Mouse (Mus musculus): ENCODE results near the gene Pdlim5. TPM values are rescaled to one million over a fixed set of nuclear protein-coding genes. Genes with fewer than 3 reads are reported as not detected.

Gene Pdlim5
- polyA plus RNA-seq, 1 experiment: 10.6 TPM

GRCm38 (mm10) chr3:142338058-142338457 is 57.4 kb downstream of the Pdlim5 start:
- no peak for TF ChIP-seq CTCF (IDR thresholded peaks at IDR 0.05; ENCODE audit: control insufficient read depth, insufficient read depth, insufficient replicate concordance, low read depth, low read length)
- no peak overlapping the region for H3K27ac ChIP-seq (ENCODE audit: control insufficient read depth, insufficient read depth, low read depth, low read length)
- H3K4me3 ChIP-seq (ENCODE audit: control insufficient read depth, low read depth, low read length): no peak overlapping the region
- H3K36me3 ChIP-seq (ENCODE audit: control insufficient read depth, insufficient read depth, low read length): no peaks in the 10 kb centered on the region
- no peaks in the 10 kb centered on the region for H3K27me3 ChIP-seq (ENCODE audit: control insufficient read depth, insufficient read depth, low read length)
- H3K4me1 ChIP-seq (ENCODE audit: control insufficient read depth, insufficient read depth, low read length): no peaks in the 10 kb centered on the region

- Histone ChIP-seq H3K4me3 (ENCODE audit: control insufficient read depth, low read depth, low read length) (no peak overlapping the region), H3K36me3 (ENCODE audit: control insufficient read depth, insufficient read depth, low read length) (no peaks in the 10 kb centered on the region), H3K27ac (ENCODE audit: control insufficient read depth, insufficient read depth, low read depth, low read length) (no peak overlapping the region), H3K27me3 (ENCODE audit: control insufficient read depth, insufficient read depth, low read length) (no peaks in the 10 kb centered on the region), H3K4me1 (ENCODE audit: control insufficient read depth, insufficient read depth, low read length) (no peaks in the 10 kb centered on the region)
- TF ChIP-seq POLR2A (IDR thresholded peaks at IDR 0.05; ENCODE audit: control insufficient read depth, low read depth, low read length) (no peak), CTCF (IDR thresholded peaks at IDR 0.05; ENCODE audit: control insufficient read depth, insufficient read depth, insufficient replicate concordance, low read depth, low read length) (no peak)
Observed at GRCm38 (mm10) chr3:142334496-142334895, 61.0 kb downstream of the Pdlim5 start.

- TF ChIP-seq POLR2A (IDR thresholded peaks at IDR 0.05; ENCODE audit: control insufficient read depth, low read depth, low read length): no peak
- no peak for TF ChIP-seq CTCF (IDR thresholded peaks at IDR 0.05; ENCODE audit: control insufficient read depth, insufficient read depth, insufficient replicate concordance, low read depth, low read length)
- H3K4me1 ChIP-seq (ENCODE audit: control insufficient read depth, insufficient read depth, low read length): no peaks in the 10 kb centered on the region
- H3K36me3 ChIP-seq (ENCODE audit: control insufficient read depth, insufficient read depth, low read length): no peaks in the 10 kb centered on the region
- H3K27me3 ChIP-seq (ENCODE audit: control insufficient read depth, insufficient read depth, low read length): no peaks in the 10 kb centered on the region
- no peak overlapping the region for H3K4me3 ChIP-seq (ENCODE audit: control insufficient read depth, low read depth, low read length)
- H3K27ac ChIP-seq (ENCODE audit: control insufficient read depth, insufficient read depth, low read depth, low read length): no peak overlapping the region
Observed at GRCm38 (mm10) chr3:142333458-142333857, 62.0 kb downstream of the Pdlim5 start.

- TF ChIP-seq POLR2A (IDR thresholded peaks at IDR 0.05; ENCODE audit: control insufficient read depth, low read depth, low read length) (no peak), CTCF (IDR thresholded peaks at IDR 0.05; ENCODE audit: control insufficient read depth, insufficient read depth, insufficient replicate concordance, low read depth, low read length) (no peak)
- Histone ChIP-seq H3K27ac (ENCODE audit: control insufficient read depth, insufficient read depth, low read depth, low read length) (no peak overlapping the region), H3K36me3 (ENCODE audit: control insufficient read depth, insufficient read depth, low read length) (no peaks in the 10 kb centered on the region), H3K4me3 (ENCODE audit: control insufficient read depth, low read depth, low read length) (no peak overlapping the region), H3K27me3 (ENCODE audit: control insufficient read depth, insufficient read depth, low read length) (no peaks in the 10 kb centered on the region), H3K4me1 (ENCODE audit: control insufficient read depth, insufficient read depth, low read length) (no peaks in the 10 kb centered on the region)
Observed at GRCm38 (mm10) chr3:142332716-142333115, 62.8 kb downstream of the Pdlim5 start.

- no peaks in the 10 kb centered on the region for H3K36me3 ChIP-seq (ENCODE audit: control insufficient read depth, insufficient read depth, low read length)
- H3K27me3 ChIP-seq (ENCODE audit: control insufficient read depth, insufficient read depth, low read length): no peaks in the 10 kb centered on the region
- H3K27ac ChIP-seq (ENCODE audit: control insufficient read depth, insufficient read depth, low read depth, low read length): no peak overlapping the region
- no peak overlapping the region for H3K4me3 ChIP-seq (ENCODE audit: control insufficient read depth, low read depth, low read length)
- H3K4me1 ChIP-seq (ENCODE audit: control insufficient read depth, insufficient read depth, low read length): no peaks in the 10 kb centered on the region
- TF ChIP-seq POLR2A (IDR thresholded peaks at IDR 0.05; ENCODE audit: control insufficient read depth, low read depth, low read length) (no peak), CTCF (IDR thresholded peaks at IDR 0.05; ENCODE audit: control insufficient read depth, insufficient read depth, insufficient replicate concordance, low read depth, low read length) (no peak)
Observed at GRCm38 (mm10) chr3:142331872-142332554, 63.5 kb downstream of the Pdlim5 start.

- H3K36me3 ChIP-seq (ENCODE audit: control insufficient read depth, insufficient read depth, low read length): no peaks in the 10 kb centered on the region
- no peaks in the 10 kb centered on the region for H3K4me1 ChIP-seq (ENCODE audit: control insufficient read depth, insufficient read depth, low read length)
- no peak overlapping the region for H3K4me3 ChIP-seq (ENCODE audit: control insufficient read depth, low read depth, low read length)
- TF ChIP-seq POLR2A (IDR thresholded peaks at IDR 0.05; ENCODE audit: control insufficient read depth, low read depth, low read length) (no peak), CTCF (IDR thresholded peaks at IDR 0.05; ENCODE audit: control insufficient read depth, insufficient read depth, insufficient replicate concordance, low read depth, low read length) (no peak)
- H3K27me3 ChIP-seq (ENCODE audit: control insufficient read depth, insufficient read depth, low read length): no peaks in the 10 kb centered on the region
- H3K27ac ChIP-seq (ENCODE audit: control insufficient read depth, insufficient read depth, low read depth, low read length): no peak overlapping the region
Observed at GRCm38 (mm10) chr3:142330425-142330824, 65.1 kb downstream of the Pdlim5 start.

- Histone ChIP-seq H3K4me1 (ENCODE audit: control insufficient read depth, insufficient read depth, low read length) (no peaks in the 10 kb centered on the region), H3K27me3 (ENCODE audit: control insufficient read depth, insufficient read depth, low read length) (no peaks in the 10 kb centered on the region), H3K36me3 (ENCODE audit: control insufficient read depth, insufficient read depth, low read length) (no peaks in the 10 kb centered on the region), H3K4me3 (ENCODE audit: control insufficient read depth, low read depth, low read length) (no peak overlapping the region), H3K27ac (ENCODE audit: control insufficient read depth, insufficient read depth, low read depth, low read length) (no peak overlapping the region)
- TF ChIP-seq POLR2A (IDR thresholded peaks at IDR 0.05; ENCODE audit: control insufficient read depth, low read depth, low read length): no peak
- TF ChIP-seq CTCF (IDR thresholded peaks at IDR 0.05; ENCODE audit: control insufficient read depth, insufficient read depth, insufficient replicate concordance, low read depth, low read length): no peak
Observed at GRCm38 (mm10) chr3:142323592-142323991, 71.9 kb downstream of the Pdlim5 start.

Data from testis, adult 2 months (tissue).